Mouse (Mus musculus) spleen, postnatal 4 days (tissue): Measurements from ENCODE around the gene Cd200.

ENCODE experiments used
- DNase-seq, 2 experiments: peaks; one replicate each; pipeline ENCODE4 v3.0.0; 2022; ENCODE audit warnings: low spot score in 2 of 2

Cd200 gene

GRCm38 (mm10) chr16:45334891-45335290 lies 74.0 kb downstream of the Cd200 start:
- DNase-seq = no peak

GRCm38 (mm10) chr16:45334376-45334765 lies 74.5 kb downstream of the Cd200 start:
- no peak for DNase-seq

- no peak for DNase-seq
These were observed 75.0 kb downstream of the Cd200 start for GRCm38 (mm10) chr16:45333678-45334375.

- DNase-seq = no peak
These were observed 76.3 kb downstream of the Cd200 start for GRCm38 (mm10) chr16:45332591-45332990.
